Mouse (Mus musculus): ENCODE results near the gene Map3k13. TPM values are rescaled to one million over a fixed set of nuclear protein-coding genes. Genes with fewer than 3 reads are reported as not detected.
A peak's percentile ranks its signal among the peaks of the same experiment; 100 is the strongest.

The Map3k13 gene
- 0.62 and 0.67 TPM in 2 replicates for polyA plus RNA-seq (2015; fragmentation: Nextera tagmentation; extraction: Ambion mirVana)

DNA sequence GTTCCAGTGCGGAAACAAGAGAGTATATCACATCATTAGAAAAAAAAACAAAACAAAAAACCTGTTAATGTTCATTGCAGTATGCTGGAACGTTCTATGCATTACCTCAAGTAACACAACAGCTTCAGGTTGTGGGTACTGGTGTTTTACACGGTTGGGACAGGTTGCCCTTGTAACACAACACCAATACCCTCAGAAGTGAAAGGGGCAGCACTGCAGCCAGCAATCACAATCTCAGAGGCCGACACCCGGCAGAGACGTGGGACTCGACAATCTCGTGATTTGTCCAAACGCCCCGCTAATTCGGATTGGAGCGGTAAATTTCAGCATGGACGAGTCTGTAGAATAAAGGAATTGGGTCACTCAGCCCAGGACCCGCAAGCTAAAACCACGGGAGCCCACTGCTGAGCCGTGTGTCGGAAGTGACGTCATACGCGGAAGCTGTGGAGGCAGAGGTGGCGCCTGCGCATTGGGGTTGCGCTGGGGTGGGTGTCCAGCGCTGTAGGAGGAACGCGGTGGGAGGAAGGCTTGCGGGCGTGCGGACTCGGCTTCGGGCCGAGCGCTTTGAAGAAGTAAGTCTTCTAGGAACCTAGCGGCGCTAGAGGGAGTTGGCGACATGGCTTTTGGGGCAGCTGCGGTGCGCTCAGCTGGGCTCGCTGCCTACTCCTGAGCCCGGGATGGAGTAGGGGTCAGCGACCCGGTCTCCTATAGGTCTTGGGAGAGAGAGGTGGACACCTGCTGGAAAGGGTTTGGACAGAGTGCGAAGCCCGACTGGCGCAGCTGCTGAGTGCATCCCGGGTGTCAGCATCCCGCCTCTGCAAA lies at the start of gene Map3k13:
Gene Map3k13 (plus strand): TSS at position 472 of the 822 bp plus-strand sequence.
- peak within 1 kb of the TSS; percentile 90 for H3K4me2 ChIP-seq
- H3K27me3 ChIP-seq (replicated peaks): no peaks in the 10 kb centered on the region
- WGBS: 2% methylated on average over 47 of the region's 47 CpGs
- no peaks in the 10 kb centered on the region for H3K9me3 ChIP-seq
- ATAC-seq (ENCODE audit: extremely low read depth, insufficient number of reproducible peaks, low FRiP score, low TSS enrichment): peak; percentile 94
- peaks cover under 1% of the 10 kb centered on the region; the same call in 1 of the 2 replicates for H3K36me3 ChIP-seq
- H3K9ac ChIP-seq: peak within 1 kb of the TSS; percentile 90
- peak within 1 kb of the TSS; percentile 89 for H3K4me3 ChIP-seq
- H3K4me1 ChIP-seq: peaks cover 18% of the 10 kb centered on the region
- peak within 1 kb of the TSS; percentile 89 for H3K27ac ChIP-seq (replicated peaks)

DNA sequence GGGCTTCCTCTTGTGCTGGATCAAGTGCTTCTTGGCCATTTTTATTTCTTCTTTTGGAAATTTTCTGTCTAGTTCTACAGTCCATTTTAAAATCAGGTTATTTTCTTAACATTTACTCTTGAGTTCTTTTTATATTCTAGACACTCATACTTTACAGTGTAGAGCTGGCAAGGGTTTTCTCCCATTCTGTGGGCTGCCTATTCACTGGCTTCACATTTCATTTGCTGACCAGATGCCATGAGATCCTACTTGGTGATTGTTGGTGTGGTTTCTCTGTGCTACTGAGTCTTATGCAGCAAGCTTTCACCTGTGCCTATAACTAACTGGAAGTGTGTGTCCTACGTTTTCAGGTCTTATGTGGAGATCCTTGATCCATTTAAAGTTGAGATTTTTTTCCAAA lies 35.7 kb upstream of the Map3k13 start:
- no peak overlapping the region for H3K4me3 ChIP-seq
- no peak overlapping the region for H3K9ac ChIP-seq
- ATAC-seq (ENCODE audit: extremely low read depth, insufficient number of reproducible peaks, low FRiP score, low TSS enrichment): no peak
- no peaks in the 10 kb centered on the region for H3K4me1 ChIP-seq
- WGBS: 65% methylated on average over 1 of the region's 1 CpGs
- no peak overlapping the region for H3K4me2 ChIP-seq
- no peaks in the 10 kb centered on the region for H3K27me3 ChIP-seq (replicated peaks)
- peaks cover 12% of the 10 kb centered on the region for H3K36me3 ChIP-seq
- no peaks in the 10 kb centered on the region for H3K9me3 ChIP-seq
- H3K27ac ChIP-seq (replicated peaks): no peak overlapping the region

DNA sequence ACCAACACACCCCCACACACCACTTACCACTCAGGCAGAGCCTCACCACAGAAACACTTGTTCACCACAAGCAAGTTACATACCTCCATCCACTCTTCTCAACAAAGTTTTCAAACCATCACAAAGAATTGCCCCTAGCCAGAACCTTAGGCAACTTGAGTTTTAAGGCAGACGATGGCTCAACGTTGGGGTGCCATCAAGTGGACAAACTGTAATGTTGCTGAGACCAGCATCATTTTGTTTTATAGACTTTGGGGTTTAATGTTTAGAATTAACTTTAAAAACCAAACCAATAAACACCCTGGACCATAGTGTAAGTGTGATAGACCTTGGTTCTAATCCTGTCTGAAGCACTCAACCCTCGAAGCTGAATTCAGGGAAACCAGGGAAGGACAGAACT lies 25.9 kb upstream of the Map3k13 start:
- Histone ChIP-seq H3K27ac (replicated peaks) (no peak overlapping the region), H3K36me3 (peaks cover 5% of the 10 kb centered on the region; the same call in 1 of the 2 replicates), H3K9ac (no peak overlapping the region), H3K9me3 (no peaks in the 10 kb centered on the region), H3K4me2 (no peak overlapping the region), H3K4me3 (no peak overlapping the region), H3K4me1 (no peaks in the 10 kb centered on the region), H3K27me3 (replicated peaks) (no peaks in the 10 kb centered on the region)
- no peak for ATAC-seq (ENCODE audit: extremely low read depth, insufficient number of reproducible peaks, low FRiP score, low TSS enrichment)
- 77% methylated on average over 3 of the region's 3 CpGs for WGBS

DNA sequence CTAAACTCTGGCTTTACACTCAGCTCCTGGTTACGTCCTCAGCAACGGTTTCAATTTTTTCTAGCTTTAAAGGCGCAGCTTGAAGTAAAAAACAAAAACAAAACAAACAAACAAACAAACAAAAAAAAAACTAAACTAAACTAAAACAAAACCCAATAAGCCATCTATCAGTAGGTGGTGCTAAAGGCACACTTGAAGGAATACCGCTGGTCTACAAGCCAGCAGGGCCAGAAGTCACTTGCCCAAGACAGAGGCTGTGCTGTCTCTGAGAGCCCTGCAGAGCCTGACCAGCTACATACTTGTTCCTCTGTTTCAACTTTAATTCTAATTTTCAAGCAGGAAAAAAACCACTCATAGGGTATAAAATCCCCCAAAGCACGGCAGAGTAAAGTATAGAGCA lies 24.5 kb upstream of the Map3k13 start:
- Histone ChIP-seq H3K27ac (replicated peaks) (no peak overlapping the region), H3K4me3 (no peak overlapping the region), H3K36me3 (no peaks in the 10 kb centered on the region), H3K4me1 (no peaks in the 10 kb centered on the region), H3K27me3 (replicated peaks) (no peaks in the 10 kb centered on the region), H3K4me2 (no peak overlapping the region), H3K9me3 (no peaks in the 10 kb centered on the region), H3K9ac (no peak overlapping the region)
- ATAC-seq (ENCODE audit: extremely low read depth, insufficient number of reproducible peaks, low FRiP score, low TSS enrichment): no peak
- WGBS: 76% methylated on average over 5 of the region's 5 CpGs

DNA sequence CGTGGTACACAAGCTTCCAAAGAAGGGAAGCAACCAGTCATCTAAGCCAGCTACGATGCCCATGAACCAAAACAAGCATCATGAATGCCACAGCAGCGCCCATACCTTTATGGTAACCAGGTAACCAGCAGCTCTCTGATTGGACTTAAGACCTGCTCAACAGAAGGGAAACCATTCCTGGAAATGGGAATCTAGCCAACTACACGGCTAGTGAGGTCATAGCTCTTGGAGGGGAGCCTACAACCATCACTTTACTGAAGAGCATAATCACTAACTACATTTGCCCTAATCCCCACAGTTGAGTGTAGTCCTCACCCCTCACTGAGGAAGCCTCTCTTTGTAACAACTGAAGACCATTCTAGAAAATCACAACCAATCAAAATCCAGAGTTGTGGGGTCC lies 19.4 kb upstream of the Map3k13 start:
- 74% methylated on average over 4 of the region's 4 CpGs for WGBS
- H3K4me2 ChIP-seq: no peak overlapping the region
- H3K27ac ChIP-seq (replicated peaks): no peak overlapping the region
- H3K27me3 ChIP-seq (replicated peaks): no peaks in the 10 kb centered on the region
- H3K4me3 ChIP-seq: no peak overlapping the region
- H3K9ac ChIP-seq: no peak overlapping the region
- H3K36me3 ChIP-seq: no peaks in the 10 kb centered on the region
- no peaks in the 10 kb centered on the region for H3K4me1 ChIP-seq
- H3K9me3 ChIP-seq: no peaks in the 10 kb centered on the region
- ATAC-seq (ENCODE audit: extremely low read depth, insufficient number of reproducible peaks, low FRiP score, low TSS enrichment): no peak

DNA sequence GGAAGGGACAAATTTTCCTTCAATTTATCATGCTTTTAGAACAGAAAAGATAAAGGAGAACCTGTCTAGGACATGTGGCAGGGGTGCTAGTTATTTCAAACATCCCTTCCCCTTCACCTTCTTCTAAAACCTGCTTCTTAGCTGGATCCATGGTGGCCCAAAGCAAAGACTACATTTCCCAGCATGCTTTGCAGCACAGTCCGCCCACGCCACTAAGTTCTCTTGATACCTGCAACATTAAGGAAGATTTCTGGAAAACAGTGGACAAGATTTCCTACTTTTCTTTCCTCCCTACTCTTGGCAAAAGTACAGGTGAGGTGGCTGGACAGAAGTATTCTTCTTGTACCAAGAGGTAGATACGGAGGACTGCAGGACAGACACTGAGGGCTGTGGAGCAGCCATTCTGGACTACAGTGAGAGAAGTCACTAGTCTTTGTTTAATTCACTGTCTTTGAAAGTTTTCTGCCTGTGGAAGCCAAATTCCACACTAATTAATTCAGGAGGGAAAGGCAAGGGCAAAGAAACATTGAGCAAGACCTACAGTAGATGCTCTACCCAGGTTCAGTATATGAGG lies 15.8 kb upstream of the Map3k13 start:
- H3K27me3 ChIP-seq (replicated peaks): no peaks in the 10 kb centered on the region
- WGBS: 42% methylated on average over 3 of the region's 3 CpGs
- H3K4me2 ChIP-seq: peak overlapping the region; percentile 54
- H3K4me3 ChIP-seq: peak overlapping the region; percentile 45
- no peaks in the 10 kb centered on the region for H3K4me1 ChIP-seq
- H3K27ac ChIP-seq (replicated peaks): no peak overlapping the region
- peak overlapping the region; percentile 66; the same call in 1 of the 2 replicates for H3K9ac ChIP-seq
- no peaks in the 10 kb centered on the region for H3K9me3 ChIP-seq
- no peaks in the 10 kb centered on the region for H3K36me3 ChIP-seq
- ATAC-seq (ENCODE audit: extremely low read depth, insufficient number of reproducible peaks, low FRiP score, low TSS enrichment): no peak

DNA sequence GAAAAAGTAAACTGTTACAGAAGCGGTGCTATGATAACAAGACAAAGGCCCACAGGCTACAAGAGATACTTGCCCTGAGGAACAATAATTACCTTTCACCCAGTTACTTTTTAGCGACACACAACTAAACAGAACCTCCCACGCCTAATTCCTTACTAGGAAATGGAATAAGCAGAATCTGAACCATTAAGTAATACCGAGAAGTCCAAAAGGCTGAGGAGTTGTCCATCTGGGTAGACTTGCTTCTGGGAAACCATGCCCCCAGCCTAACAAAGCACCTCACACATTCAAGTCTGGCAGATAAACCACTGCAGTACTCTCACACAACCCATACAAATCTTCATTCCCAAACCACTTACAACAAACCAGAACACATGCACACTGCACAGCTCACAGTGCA lies 15.0 kb upstream of the Map3k13 start:
- Histone ChIP-seq H3K27me3 (replicated peaks) (no peaks in the 10 kb centered on the region), H3K9ac (no peak overlapping the region), H3K27ac (replicated peaks) (no peak overlapping the region), H3K4me2 (no peak overlapping the region; the same call in 1 of the 2 replicates), H3K4me1 (no peaks in the 10 kb centered on the region), H3K4me3 (no peak overlapping the region), H3K36me3 (no peaks in the 10 kb centered on the region), H3K9me3 (no peaks in the 10 kb centered on the region)
- 72% methylated on average over 4 of the region's 4 CpGs for WGBS
- no peak for ATAC-seq (ENCODE audit: extremely low read depth, insufficient number of reproducible peaks, low FRiP score, low TSS enrichment)

DNA sequence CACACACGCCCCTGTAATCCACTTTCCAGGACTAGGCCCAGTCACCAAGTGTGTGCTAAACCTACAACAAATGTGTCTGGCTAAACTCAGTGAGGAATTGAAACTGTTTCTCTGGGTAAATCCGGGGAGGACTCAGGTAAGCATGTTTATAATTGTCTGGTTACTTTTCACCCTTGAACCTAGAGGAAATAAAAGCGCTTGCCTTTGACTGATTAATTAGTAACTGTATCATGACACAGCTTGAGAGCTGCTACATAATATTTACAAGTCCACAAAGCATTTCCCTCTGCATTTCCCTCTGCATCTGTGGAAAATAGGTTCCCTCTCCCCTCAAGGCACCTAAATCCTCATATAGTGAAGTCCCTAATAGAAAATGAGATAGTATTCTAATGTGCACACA lies 12.9 kb upstream of the Map3k13 start:
- Histone ChIP-seq H3K9me3 (no peaks in the 10 kb centered on the region), H3K9ac (no peak overlapping the region), H3K36me3 (no peaks in the 10 kb centered on the region), H3K4me2 (no peak overlapping the region), H3K4me3 (no peak overlapping the region), H3K27ac (replicated peaks) (no peak overlapping the region), H3K4me1 (no peaks in the 10 kb centered on the region), H3K27me3 (replicated peaks) (no peaks in the 10 kb centered on the region)
- 59% methylated on average over 3 of the region's 3 CpGs for WGBS
- no peak for ATAC-seq (ENCODE audit: extremely low read depth, insufficient number of reproducible peaks, low FRiP score, low TSS enrichment)

DNA sequence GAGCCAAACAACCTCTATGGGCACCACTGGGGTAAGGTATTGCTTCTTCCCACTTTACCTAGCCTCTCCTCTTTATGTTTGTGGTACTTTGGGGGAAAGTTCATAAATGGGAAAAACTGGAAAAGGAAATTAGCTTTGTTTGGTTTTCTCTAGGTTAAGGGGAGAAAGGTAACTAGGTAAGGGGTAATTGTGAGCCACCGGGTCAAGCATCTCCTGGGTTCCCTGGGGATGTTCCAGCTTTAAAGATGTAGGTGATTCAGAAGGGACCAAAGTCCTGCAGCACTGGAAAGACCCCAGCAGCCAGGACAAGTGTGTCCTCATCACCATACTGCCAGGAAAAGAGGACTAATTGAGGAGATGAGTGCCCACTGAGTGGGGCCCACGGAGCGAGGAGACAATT lies 12.3 kb upstream of the Map3k13 start:
- Histone ChIP-seq H3K4me2 (no peak overlapping the region), H3K36me3 (no peaks in the 10 kb centered on the region), H3K9me3 (no peaks in the 10 kb centered on the region), H3K27ac (replicated peaks) (no peak overlapping the region), H3K4me3 (no peak overlapping the region), H3K9ac (no peak overlapping the region), H3K4me1 (peaks cover under 1% of the 10 kb centered on the region; the same call in 1 of the 2 replicates), H3K27me3 (replicated peaks) (no peaks in the 10 kb centered on the region)
- no peak for ATAC-seq (ENCODE audit: extremely low read depth, insufficient number of reproducible peaks, low FRiP score, low TSS enrichment)
- WGBS: 78% methylated on average over 3 of the region's 3 CpGs

DNA sequence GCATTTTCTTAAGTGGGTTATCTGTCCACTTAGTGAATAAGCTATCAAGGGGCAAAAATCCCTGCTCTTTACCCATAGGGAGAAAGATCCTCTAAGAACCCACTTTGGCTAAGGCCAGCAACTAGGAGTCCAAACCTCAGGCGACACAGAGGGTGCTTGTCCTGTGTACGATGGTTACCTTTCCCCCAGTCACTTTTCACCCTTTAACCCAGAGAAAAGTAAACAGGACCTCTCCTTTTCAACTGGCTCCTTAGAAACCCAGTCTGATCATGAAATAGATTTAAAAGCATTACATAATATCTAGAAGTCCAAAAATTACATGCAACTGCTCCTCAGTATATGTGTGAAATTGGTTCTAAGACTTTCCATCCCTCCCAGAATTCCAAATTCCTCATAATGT lies 11.3 kb upstream of the Map3k13 start:
- no peak for ATAC-seq (ENCODE audit: extremely low read depth, insufficient number of reproducible peaks, low FRiP score, low TSS enrichment)
- Histone ChIP-seq H3K4me1 (peaks cover 9% of the 10 kb centered on the region), H3K9me3 (no peaks in the 10 kb centered on the region), H3K4me2 (no peak overlapping the region), H3K27ac (replicated peaks) (no peak overlapping the region), H3K9ac (no peak overlapping the region), H3K4me3 (no peak overlapping the region), H3K36me3 (no peaks in the 10 kb centered on the region), H3K27me3 (replicated peaks) (no peaks in the 10 kb centered on the region)
- 61% methylated on average over 2 of the region's 2 CpGs for WGBS

DNA sequence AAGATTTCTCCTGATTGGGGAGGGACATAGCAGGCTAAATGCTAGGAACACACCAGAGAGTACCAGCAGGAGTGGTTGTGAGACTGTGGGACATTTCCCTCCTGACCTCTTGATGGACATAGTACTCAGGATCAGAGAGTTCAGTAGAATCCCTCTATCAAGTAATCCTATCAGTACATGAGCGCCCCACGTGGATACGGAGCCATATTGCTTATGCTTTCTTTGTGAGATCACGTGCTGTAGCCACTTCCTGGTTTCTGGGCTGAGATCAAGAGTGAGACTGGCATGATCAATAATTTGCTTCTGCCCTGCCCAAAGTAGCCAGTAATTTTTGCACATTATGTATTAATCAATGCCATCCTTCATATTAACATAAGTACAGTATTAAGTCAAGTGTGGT lies 9.1 kb upstream of the Map3k13 start:
- Histone ChIP-seq H3K27me3 (replicated peaks) (no peaks in the 10 kb centered on the region), H3K27ac (replicated peaks) (no peak overlapping the region), H3K9ac (no peak overlapping the region), H3K36me3 (no peaks in the 10 kb centered on the region), H3K4me3 (no peak overlapping the region), H3K4me1 (peaks cover 14% of the 10 kb centered on the region), H3K9me3 (no peaks in the 10 kb centered on the region), H3K4me2 (no peak overlapping the region)
- ATAC-seq (ENCODE audit: extremely low read depth, insufficient number of reproducible peaks, low FRiP score, low TSS enrichment): no peak
- WGBS: 69% methylated on average over 4 of the region's 4 CpGs

DNA sequence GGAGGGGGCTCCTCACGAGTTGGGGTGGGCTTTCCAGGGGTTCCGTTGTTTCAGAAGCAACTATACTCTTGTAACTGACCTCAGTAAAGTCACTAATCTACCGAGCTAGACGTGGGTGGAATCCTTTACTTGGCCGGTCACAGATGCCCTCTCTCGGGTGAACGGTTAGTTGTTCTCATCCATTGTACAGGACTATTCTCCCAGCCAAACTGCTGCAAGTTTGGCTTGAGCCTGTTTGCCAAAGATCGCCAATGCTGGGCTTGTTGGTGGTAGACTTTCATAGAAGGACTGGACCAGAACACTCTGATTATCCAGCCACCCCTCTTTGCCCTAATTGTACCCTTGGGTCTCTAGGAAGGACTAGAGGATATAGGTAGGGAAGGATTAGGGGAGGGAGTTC lies 7.8 kb upstream of the Map3k13 start:
- Histone ChIP-seq H3K4me1 (peaks cover 14% of the 10 kb centered on the region), H3K27me3 (replicated peaks) (no peaks in the 10 kb centered on the region), H3K9me3 (no peaks in the 10 kb centered on the region), H3K9ac (no peak overlapping the region), H3K36me3 (no peaks in the 10 kb centered on the region), H3K27ac (replicated peaks) (no peak overlapping the region), H3K4me2 (no peak overlapping the region), H3K4me3 (no peak overlapping the region)
- ATAC-seq (ENCODE audit: extremely low read depth, insufficient number of reproducible peaks, low FRiP score, low TSS enrichment): no peak
- WGBS: 84% methylated on average over 8 of the region's 8 CpGs

All from heart, embryonic 13.5 days (tissue).